Mouse (Mus musculus): ENCODE measurements around the gene Polr2e. TPM values are rescaled to one million over a fixed set of nuclear protein-coding genes. Genes with fewer than 3 reads are reported as not detected.
A peak's percentile ranks its signal among the peaks of the same experiment; 100 is the strongest.

The Polr2e gene
- polyA plus RNA-seq, 1 experiment from 2014 or later, result 319 TPM

GRCm38 (mm10) chr10:79987771-79988505 lies 51.7 kb downstream of the Polr2e start:
- peaks cover 64% of the 10 kb centered on the region for H3K4me1 ChIP-seq
- peak overlapping the region; percentile 65 for H3K4me3 ChIP-seq
- no peaks in the 10 kb centered on the region for H3K27me3 ChIP-seq (ENCODE audit: low read depth, poor library complexity, severe bottlenecking)
- H3K9me3 ChIP-seq (replicated peaks), result 0 out of 2 replicates have a peak, but pooled peaks cover 4% of the 10 kb centered on the region
- WGBS, result 10% methylated on average over 27 of the region's 27 CpGs
- no peak for DNase-seq (ENCODE audit: low spot score)
- peaks cover 23% of the 10 kb centered on the region for H3K36me3 ChIP-seq
- H3K27ac ChIP-seq, result peak overlapping the region; percentile 93

GRCm38 (mm10) chr10:79986963-79987362 lies 52.6 kb downstream of the Polr2e start:
- H3K4me3 ChIP-seq, result peak overlapping the region; percentile 65
- 6% methylated on average over 11 of the region's 11 CpGs for WGBS
- H3K27ac ChIP-seq, result peak overlapping the region; percentile 93
- H3K36me3 ChIP-seq, result peaks cover 18% of the 10 kb centered on the region
- 0 out of 2 replicates have a peak, but pooled peaks cover 4% of the 10 kb centered on the region for H3K9me3 ChIP-seq (replicated peaks)
- peak; percentile 92 for DNase-seq (ENCODE audit: low spot score)
- peaks cover 71% of the 10 kb centered on the region for H3K4me1 ChIP-seq
- H3K27me3 ChIP-seq (ENCODE audit: low read depth, poor library complexity, severe bottlenecking), result no peaks in the 10 kb centered on the region

GRCm38 (mm10) chr10:79986232-79986878 lies 53.2 kb downstream of the Polr2e start:
- Histone ChIP-seq H3K36me3 (peaks cover 17% of the 10 kb centered on the region), H3K27me3 (ENCODE audit: low read depth, poor library complexity, severe bottlenecking) (no peaks in the 10 kb centered on the region), H3K27ac (peak overlapping the region; percentile 93; the same call in 1 of the 2 replicates), H3K9me3 (replicated peaks) (0 out of 2 replicates have a peak, but pooled peaks cover 4% of the 10 kb centered on the region), H3K4me3 (peak overlapping the region; percentile 80), H3K4me1 (peaks cover 71% of the 10 kb centered on the region)
- WGBS, result 46% methylated on average over 6 of the region's 6 CpGs
- DNase-seq (ENCODE audit: low spot score), result no peak

Other genes starting within 250 kb of the Polr2e start
- 0.19 TPM in 1 of 2 replicates, not detected in the other for gene Prss57, start 248.8 kb downstream of the Polr2e start, polyA plus RNA-seq (2016; fragmentation: Nextera tagmentation; extraction: Ambion mirVana)
- gene Palm, start 246.2 kb downstream of the Polr2e start, polyA plus RNA-seq (2016; fragmentation: Nextera tagmentation; extraction: Ambion mirVana), result 121 and 126 TPM in 2 replicates
- gene Misp, start 218.8 kb downstream of the Polr2e start, polyA plus RNA-seq (2016; fragmentation: Nextera tagmentation; extraction: Ambion mirVana), result 0.60 TPM in 1 of 2 replicates, not detected in the other
- gene Ptbp1, start 185.4 kb downstream of the Polr2e start, polyA plus RNA-seq (2016; fragmentation: Nextera tagmentation; extraction: Ambion mirVana), result 485 and 494 TPM in 2 replicates
- 9.1 and 15.3 TPM in 2 replicates for gene Prtn3, start 165.3 kb downstream of the Polr2e start, polyA plus RNA-seq (2016; fragmentation: Nextera tagmentation; extraction: Ambion mirVana)
- 108 and 140 TPM in 2 replicates for gene Plppr3, start 165.2 kb downstream of the Polr2e start, polyA plus RNA-seq (2016; fragmentation: Nextera tagmentation; extraction: Ambion mirVana)
- not detected in 2 replicates for gene Elane, start 153.5 kb downstream of the Polr2e start, polyA plus RNA-seq (2016; fragmentation: Nextera tagmentation; extraction: Ambion mirVana)
- not detected in 2 replicates for gene Cfd, start 148.9 kb downstream of the Polr2e start, polyA plus RNA-seq (2016; fragmentation: Nextera tagmentation; extraction: Ambion mirVana)
- 63.6 and 67.1 TPM in 2 replicates for gene Med16, start 130.9 kb downstream of the Polr2e start, polyA plus RNA-seq (2016; fragmentation: Nextera tagmentation; extraction: Ambion mirVana)
- not detected in 2 replicates for gene Gm26602, start 128.9 kb downstream of the Polr2e start, polyA plus RNA-seq (2016; fragmentation: Nextera tagmentation; extraction: Ambion mirVana)
- gene Kiss1r, start 122.8 kb downstream of the Polr2e start, polyA plus RNA-seq (2016; fragmentation: Nextera tagmentation; extraction: Ambion mirVana), result 0.31 and 0.49 TPM in 2 replicates
- gene R3hdm4, start 118.6 kb downstream of the Polr2e start, polyA plus RNA-seq (2016; fragmentation: Nextera tagmentation; extraction: Ambion mirVana), result 116 and 143 TPM in 2 replicates
- 18.2 and 29.4 TPM in 2 replicates for gene Arid3a, start 112.8 kb downstream of the Polr2e start, polyA plus RNA-seq (2016; fragmentation: Nextera tagmentation; extraction: Ambion mirVana)
- gene Wdr18, start 79.6 kb downstream of the Polr2e start, polyA plus RNA-seq (2016; fragmentation: Nextera tagmentation; extraction: Ambion mirVana), result 174 and 201 TPM in 2 replicates
- 0.28 and 0.40 TPM in 2 replicates for gene Grin3b, start 69.1 kb downstream of the Polr2e start, polyA plus RNA-seq (2016; fragmentation: Nextera tagmentation; extraction: Ambion mirVana)
- 14.9 and 16.4 TPM in 2 replicates for gene Tmem259, start 55.5 kb downstream of the Polr2e start, polyA plus RNA-seq (2016; fragmentation: Nextera tagmentation; extraction: Ambion mirVana)
- gene Cnn2, start 51.2 kb downstream of the Polr2e start, polyA plus RNA-seq (2016; fragmentation: Nextera tagmentation; extraction: Ambion mirVana), result 261 and 301 TPM in 2 replicates
- 2.0 and 2.3 TPM in 2 replicates for gene Abca7, start 43.3 kb downstream of the Polr2e start, polyA plus RNA-seq (2016; fragmentation: Nextera tagmentation; extraction: Ambion mirVana)
- gene Arhgap45, start 23.1 kb downstream of the Polr2e start, polyA plus RNA-seq (2016; fragmentation: Nextera tagmentation; extraction: Ambion mirVana), result 14.9 and 15.5 TPM in 2 replicates
- gene Gpx4, start 7.4 kb upstream of the Polr2e start, polyA plus RNA-seq (2016; fragmentation: Nextera tagmentation; extraction: Ambion mirVana), result 589 and 631 TPM in 2 replicates
- 17.1 and 18.4 TPM in 2 replicates for gene Sbno2, start 65.8 kb upstream of the Polr2e start, polyA plus RNA-seq (2016; fragmentation: Nextera tagmentation; extraction: Ambion mirVana)
- gene Stk11, start 76.0 kb upstream of the Polr2e start, polyA plus RNA-seq (2016; fragmentation: Nextera tagmentation; extraction: Ambion mirVana), result 16.1 and 17.0 TPM in 2 replicates
- gene Atp5d, start 98.8 kb upstream of the Polr2e start, polyA plus RNA-seq (2016; fragmentation: Nextera tagmentation; extraction: Ambion mirVana), result 487 and 503 TPM in 2 replicates
- gene Cbarp, start 101.0 kb upstream of the Polr2e start, polyA plus RNA-seq (2016; fragmentation: Nextera tagmentation; extraction: Ambion mirVana), result 3.3 and 4.7 TPM in 2 replicates
- 26.2 and 27.1 TPM in 2 replicates for gene Midn, start 108.5 kb upstream of the Polr2e start, polyA plus RNA-seq (2016; fragmentation: Nextera tagmentation; extraction: Ambion mirVana)
- 90.7 and 129 TPM in 2 replicates for gene Cirbp, start 126.2 kb upstream of the Polr2e start, polyA plus RNA-seq (2016; fragmentation: Nextera tagmentation; extraction: Ambion mirVana)
- gene 1600002K03Rik, start 133.1 kb upstream of the Polr2e start, polyA plus RNA-seq (2016; fragmentation: Nextera tagmentation; extraction: Ambion mirVana), result 8.7 and 13.1 TPM in 2 replicates
- 63.1 and 66.8 TPM in 2 replicates for gene Efna2, start 139.7 kb upstream of the Polr2e start, polyA plus RNA-seq (2016; fragmentation: Nextera tagmentation; extraction: Ambion mirVana)
- gene Mum1, start 186.6 kb upstream of the Polr2e start, polyA plus RNA-seq (2016; fragmentation: Nextera tagmentation; extraction: Ambion mirVana), result 122 and 128 TPM in 2 replicates
- 311 and 345 TPM in 2 replicates for gene Ndufs7, start 209.3 kb upstream of the Polr2e start, polyA plus RNA-seq (2016; fragmentation: Nextera tagmentation; extraction: Ambion mirVana)
- 14.4 and 18.4 TPM in 2 replicates for gene Gamt, start 221.2 kb upstream of the Polr2e start, polyA plus RNA-seq (2016; fragmentation: Nextera tagmentation; extraction: Ambion mirVana)
- gene Dazap1, start 221.7 kb upstream of the Polr2e start, polyA plus RNA-seq (2016; fragmentation: Nextera tagmentation; extraction: Ambion mirVana), result 61.2 and 66.2 TPM in 2 replicates

Measured in limb, embryonic 10.5 days (tissue).